Mouse (Mus musculus) adrenal gland (tissue): ENCODE measurements around the gene AA467197.

ENCODE experiments used
- microRNA-seq, 2 experiments: library from miRNA; unstranded; fragments of <30 nt; microRNA quantifications; one replicate each; pipeline ENCODE4; 2019

The AA467197 gene

Small RNAs within 50 kb of the gene (microRNA-seq; reads per million reads assigned to microRNA genes)
- gene Mir147 = 3.3 to 16.9 reads per million in 2 experiments
